Mouse (Mus musculus) embryonic facial prominence, embryonic 15.5 days (tissue): Measurements from ENCODE around the gene Efhd2. TPM values are rescaled to one million over a fixed set of nuclear protein-coding genes. Genes with fewer than 3 reads are reported as not detected.

Experiments used
- ATAC-seq: fragments of 200-750 bp; cut with Nextera tagmentation; 2 replicates; pipeline ENCODE4 v1.8.0; 2017; ENCODE audit warnings: low read depth, moderate TSS enrichment; ENCODE audit not compliant: insufficient number of reproducible peaks, low FRiP score, low TSS enrichment
- H3K27ac ChIP-seq: fragments of 300-500 bp; sonication (generic); replicated peaks from 2 replicates; pipeline ENCODE4 v1.5.1; 2015; ENCODE audit warnings: mild to moderate bottlenecking, inconsistent platforms
- H3K27me3 ChIP-seq: fragments of 300-500 bp; sonication (generic); 2 replicates; pipeline ENCODE4 v1.6.1; 2015; ENCODE audit warnings: inconsistent platforms
- H3K36me3 ChIP-seq: fragments of 300-500 bp; sonication (generic); 2 replicates; pipeline ENCODE4 v1.6.1; 2015; ENCODE audit warnings: mild to moderate bottlenecking, inconsistent platforms
- H3K4me1 ChIP-seq: fragments of 300-500 bp; sonication (generic); 2 replicates; pipeline ENCODE4 v1.6.1; 2015; ENCODE audit warnings: inconsistent platforms
- H3K4me2 ChIP-seq: fragments of 300-500 bp; sonication (generic); replicated peaks from 2 replicates; pipeline ENCODE4 v1.6.1; 2015; ENCODE audit warnings: mild to moderate bottlenecking, inconsistent platforms
- H3K4me3 ChIP-seq: fragments of 300-500 bp; sonication (generic); replicated peaks from 2 replicates; pipeline ENCODE4 v1.5.1; 2015; ENCODE audit warnings: mild to moderate bottlenecking, inconsistent platforms
- H3K9ac ChIP-seq: fragments of 300-500 bp; sonication (generic); 2 replicates; pipeline ENCODE4 v1.6.1; 2015; ENCODE audit warnings: inconsistent platforms
- H3K9me3 ChIP-seq: fragments of 300-500 bp; sonication (generic); replicated peaks from 2 replicates; pipeline ENCODE4 v1.6.1; 2016; ENCODE audit warnings: inconsistent platforms
- WGBS: fragments of 180-500 bp; shearing (Covaris S2); methylation state at CpG from one replicate; pipeline ENCODE4 v1.1.7; 2015; 5-methylcytosine and 5-hydroxymethylcytosine counted together
- polyA plus RNA-seq: library from polyadenylated mRNA; unstranded; fragments of >200 nt; fragmentation: Nextera tagmentation; extraction: Ambion mirVana; gene quantifications from 2 replicates; pipeline ENCODE4 v1.2.1, GENCODE M21; 2015

The Efhd2 gene
- polyA plus RNA-seq, 1 experiment from 2014 or later, result 81.7 TPM

- no peaks in the 10 kb centered on the region for H3K36me3 ChIP-seq
- H3K9ac ChIP-seq, result no peak overlapping the region
- peak; percentile 34; the same call in 1 of the 2 replicates for ATAC-seq
- H3K4me2 ChIP-seq, result no peak overlapping the region
- H3K9me3 ChIP-seq, result no peaks in the 10 kb centered on the region
- H3K4me3 ChIP-seq, result no peak overlapping the region
- H3K27me3 ChIP-seq, result no peaks in the 10 kb centered on the region
- H3K4me1 ChIP-seq, result peaks cover 40% of the 10 kb centered on the region
- WGBS, result 34% methylated on average over 4 of the region's 4 CpGs
- H3K27ac ChIP-seq, result peak overlapping the region; percentile 59
Measured at GRCm38 (mm10) chr4:141867498-141867897, 7.2 kb downstream of the Efhd2 start.

DNA sequence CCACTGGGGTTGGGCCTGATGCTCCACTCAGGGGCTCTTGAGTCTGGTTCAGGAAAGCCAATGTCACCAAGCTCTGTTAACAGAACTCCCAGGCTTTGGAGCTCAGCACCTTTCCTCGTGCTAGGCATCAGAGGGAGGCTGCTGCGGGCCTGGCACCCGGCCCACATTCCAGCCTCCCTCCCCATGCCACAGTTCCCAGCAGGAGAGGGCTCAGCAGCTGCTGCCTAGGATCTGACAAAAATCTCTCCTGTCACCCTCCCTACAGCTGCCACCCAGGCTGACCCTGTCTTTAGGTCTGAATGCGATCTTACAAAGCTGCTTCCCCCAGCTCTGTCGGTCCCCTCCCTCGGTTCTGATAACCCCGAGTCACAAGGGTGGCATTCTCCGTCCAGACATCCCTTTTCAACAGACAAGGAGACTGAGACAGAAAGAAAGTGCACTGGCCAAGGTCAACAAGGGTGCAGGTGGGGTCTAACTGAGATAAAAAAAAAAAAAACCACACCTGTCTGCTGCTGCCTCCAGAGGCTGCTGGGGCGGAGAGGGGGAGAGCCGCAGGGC is 7.7 kb downstream of the Efhd2 start:
- Histone ChIP-seq H3K4me3 (no peak overlapping the region), H3K27ac (peak overlapping the region; percentile 59), H3K4me1 (peaks cover 35% of the 10 kb centered on the region), H3K9me3 (no peaks in the 10 kb centered on the region), H3K27me3 (no peaks in the 10 kb centered on the region), H3K9ac (no peak overlapping the region), H3K4me2 (no peak overlapping the region), H3K36me3 (no peaks in the 10 kb centered on the region)
- WGBS, result 23% methylated on average over 10 of the region's 10 CpGs
- peak; percentile 40; the same call in 1 of the 2 replicates for ATAC-seq

DNA sequence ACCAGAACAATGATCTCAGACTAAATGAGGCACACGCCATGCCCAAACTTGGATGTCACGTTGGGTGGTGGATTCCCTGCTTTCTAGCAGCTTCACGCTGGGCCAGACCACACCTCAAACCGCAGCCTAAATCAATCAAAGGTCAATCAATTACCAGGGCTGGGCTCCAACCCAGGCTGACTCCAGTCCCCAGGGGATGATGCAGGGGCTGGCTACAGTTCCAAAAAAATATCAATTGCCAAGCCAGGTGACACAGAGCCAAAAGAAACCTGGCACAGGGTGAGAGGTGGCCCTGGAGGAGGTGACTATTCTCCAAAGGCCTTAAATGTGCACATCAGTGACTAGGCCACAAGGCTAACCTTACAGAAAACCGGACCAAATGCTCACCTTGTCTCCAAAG is 9.1 kb downstream of the Efhd2 start:
- H3K9me3 ChIP-seq, result no peaks in the 10 kb centered on the region
- no peak for ATAC-seq
- no peak overlapping the region for H3K4me3 ChIP-seq
- no peaks in the 10 kb centered on the region for H3K27me3 ChIP-seq
- peaks cover 27% of the 10 kb centered on the region for H3K4me1 ChIP-seq
- WGBS, result 89% methylated on average over 5 of the region's 5 CpGs
- no peak overlapping the region for H3K4me2 ChIP-seq
- H3K27ac ChIP-seq, result no peak overlapping the region
- H3K9ac ChIP-seq, result no peak overlapping the region
- peaks cover 9% of the 10 kb centered on the region; the same call in 1 of the 2 replicates for H3K36me3 ChIP-seq

DNA sequence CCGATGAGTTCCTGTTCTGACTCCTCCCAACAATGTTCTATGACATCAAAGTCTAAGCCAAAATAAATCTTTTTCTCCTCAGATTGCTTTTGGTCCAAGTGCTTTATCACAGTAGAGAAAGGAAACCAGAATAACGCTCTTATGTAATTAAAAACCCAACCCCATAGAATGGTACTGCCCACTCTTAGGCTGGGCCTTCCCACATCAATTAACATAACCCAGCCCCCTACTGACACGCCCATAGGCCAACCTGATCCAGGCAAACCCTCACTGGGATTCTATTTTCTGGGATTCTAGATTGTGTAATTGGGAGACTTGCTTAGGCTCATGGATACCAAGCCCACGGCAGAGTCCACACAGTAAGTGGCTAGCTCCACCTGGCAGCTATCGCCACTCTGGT is 9.7 kb downstream of the Efhd2 start:
- no peaks in the 10 kb centered on the region for H3K9me3 ChIP-seq
- no peak overlapping the region for H3K4me2 ChIP-seq
- H3K9ac ChIP-seq, result no peak overlapping the region
- H3K4me3 ChIP-seq, result no peak overlapping the region
- H3K27me3 ChIP-seq, result no peaks in the 10 kb centered on the region
- H3K27ac ChIP-seq, result no peak overlapping the region
- peaks cover 27% of the 10 kb centered on the region for H3K4me1 ChIP-seq
- WGBS, result 92% methylated on average over 5 of the region's 5 CpGs
- ATAC-seq, result no peak
- peaks cover 15% of the 10 kb centered on the region for H3K36me3 ChIP-seq

DNA sequence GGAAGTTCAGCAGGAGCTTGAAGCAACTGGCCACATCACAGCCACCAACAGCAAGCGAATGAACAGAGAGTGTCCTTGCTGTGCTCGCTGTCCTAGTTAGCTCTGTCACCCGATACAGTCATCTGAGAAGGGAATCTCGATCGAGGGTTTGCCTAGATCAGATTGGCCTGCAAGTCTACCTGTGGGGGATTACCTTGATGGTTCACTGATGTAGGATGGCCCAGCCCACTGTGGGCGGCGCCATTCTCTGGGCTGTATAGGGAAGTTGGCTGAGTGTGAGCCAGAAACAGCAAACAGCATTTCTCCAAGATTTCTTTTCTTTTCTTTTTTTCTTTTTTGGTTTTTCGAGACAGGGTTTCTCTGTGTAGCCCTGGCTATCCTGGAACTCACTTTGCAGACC is 10.2 kb downstream of the Efhd2 start:
- Histone ChIP-seq H3K36me3 (peaks cover 20% of the 10 kb centered on the region), H3K9me3 (no peaks in the 10 kb centered on the region), H3K27ac (no peak overlapping the region), H3K4me2 (no peak overlapping the region), H3K27me3 (no peaks in the 10 kb centered on the region), H3K4me3 (no peak overlapping the region), H3K4me1 (peaks cover 25% of the 10 kb centered on the region), H3K9ac (no peak overlapping the region)
- no peak for ATAC-seq
- WGBS, result 84% methylated on average over 8 of the region's 8 CpGs

- Histone ChIP-seq H3K36me3 (peaks cover 25% of the 10 kb centered on the region), H3K9me3 (no peaks in the 10 kb centered on the region), H3K27ac (no peak overlapping the region), H3K9ac (no peak overlapping the region), H3K4me1 (peaks cover 21% of the 10 kb centered on the region), H3K27me3 (no peaks in the 10 kb centered on the region), H3K4me2 (no peak overlapping the region), H3K4me3 (no peak overlapping the region)
- 84% methylated on average over 7 of the region's 7 CpGs for WGBS
- ATAC-seq, result no peak
Measured at GRCm38 (mm10) chr4:141863726-141864280, 10.9 kb downstream of the Efhd2 start.

DNA sequence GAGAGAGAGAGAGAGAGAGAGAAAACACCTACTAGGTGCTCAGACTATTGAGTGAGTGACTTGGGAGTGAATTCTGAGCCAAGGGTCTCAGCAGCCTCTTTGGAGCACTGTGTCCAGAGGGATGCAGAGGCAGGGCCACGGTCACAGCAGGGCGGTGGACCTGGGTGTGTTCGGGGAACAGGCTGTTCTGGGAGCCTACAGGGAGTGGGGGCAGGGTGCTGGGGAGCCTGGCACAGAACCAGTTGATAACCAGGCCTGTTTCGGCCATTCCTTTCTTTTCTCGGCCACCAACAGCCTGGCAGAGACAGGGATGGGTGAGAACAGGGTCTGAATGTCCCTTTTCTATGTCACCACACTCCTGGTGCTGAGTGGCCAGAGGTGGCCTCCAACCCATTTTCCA is 11.9 kb downstream of the Efhd2 start:
- no peak overlapping the region for H3K4me2 ChIP-seq
- H3K27ac ChIP-seq, result no peak overlapping the region
- no peak overlapping the region for H3K9ac ChIP-seq
- no peaks in the 10 kb centered on the region for H3K27me3 ChIP-seq
- 83% methylated on average over 5 of the region's 5 CpGs for WGBS
- ATAC-seq, result no peak
- peaks cover 29% of the 10 kb centered on the region for H3K36me3 ChIP-seq
- no peak overlapping the region for H3K4me3 ChIP-seq
- H3K4me1 ChIP-seq, result peaks cover 17% of the 10 kb centered on the region
- no peaks in the 10 kb centered on the region for H3K9me3 ChIP-seq

DNA sequence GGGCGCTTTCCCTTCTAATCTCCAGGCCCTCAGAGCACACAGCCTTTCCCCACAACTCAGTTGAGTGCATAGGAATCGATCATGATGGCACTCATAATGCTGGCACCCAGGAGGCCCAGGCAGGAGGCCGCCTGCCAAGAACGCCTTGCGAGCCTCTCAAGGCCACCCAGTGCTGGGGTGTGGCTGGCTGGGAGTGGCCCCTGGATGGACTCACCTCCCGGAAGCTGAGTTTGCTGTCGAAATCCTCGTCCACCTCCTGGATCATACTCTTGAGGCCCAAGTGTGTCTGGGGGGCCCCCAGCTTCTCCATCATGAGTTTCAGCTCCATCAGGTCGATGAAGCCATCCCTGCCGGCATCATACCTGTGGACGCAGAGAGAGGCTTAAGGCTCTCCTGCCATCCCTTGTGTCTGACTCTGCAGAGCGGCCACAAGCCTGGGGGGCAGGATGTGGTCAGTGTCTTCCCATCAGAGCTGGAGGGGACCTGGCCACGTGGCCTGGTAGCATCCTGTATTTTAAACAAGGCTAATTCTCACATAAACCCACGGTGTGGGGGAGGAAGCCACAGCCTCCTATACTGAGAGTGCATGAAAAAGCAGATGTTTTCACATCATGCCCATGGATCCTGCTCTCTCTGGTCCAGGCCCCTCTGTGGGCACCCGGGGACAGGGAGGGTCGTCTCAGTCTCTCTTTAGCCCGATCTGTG is 13.0 kb downstream of the Efhd2 start:
- no peak overlapping the region for H3K9ac ChIP-seq
- H3K36me3 ChIP-seq, result peaks cover 29% of the 10 kb centered on the region
- peaks cover 9% of the 10 kb centered on the region for H3K4me1 ChIP-seq
- WGBS, result 82% methylated on average over 17 of the region's 17 CpGs
- no peaks in the 10 kb centered on the region for H3K27me3 ChIP-seq
- ATAC-seq, result no peak
- H3K27ac ChIP-seq, result no peak overlapping the region
- no peak overlapping the region for H3K4me2 ChIP-seq
- no peak overlapping the region for H3K4me3 ChIP-seq
- H3K9me3 ChIP-seq, result no peaks in the 10 kb centered on the region

GRCm38 (mm10) chr4:141860246-141860841 is 14.4 kb downstream of the Efhd2 start:
- Histone ChIP-seq H3K4me2 (no peak overlapping the region), H3K9ac (no peak overlapping the region), H3K9me3 (no peaks in the 10 kb centered on the region), H3K27ac (no peak overlapping the region), H3K4me3 (no peak overlapping the region), H3K4me1 (0 out of 2 replicates have a peak, but pooled peaks cover 3% of the 10 kb centered on the region), H3K27me3 (no peaks in the 10 kb centered on the region), H3K36me3 (peaks cover 29% of the 10 kb centered on the region)
- no peak for ATAC-seq
- 70% methylated on average over 19 of the region's 19 CpGs for WGBS

GRCm38 (mm10) chr4:141859351-141859750 is 15.4 kb downstream of the Efhd2 start:
- no peak overlapping the region for H3K4me3 ChIP-seq
- no peaks in the 10 kb centered on the region for H3K27me3 ChIP-seq
- H3K4me1 ChIP-seq, result 0 out of 2 replicates have a peak, but pooled peaks cover 3% of the 10 kb centered on the region
- no peak overlapping the region for H3K4me2 ChIP-seq
- WGBS, result 93% methylated on average over 14 of the region's 14 CpGs
- H3K27ac ChIP-seq, result no peak overlapping the region
- no peaks in the 10 kb centered on the region for H3K9me3 ChIP-seq
- ATAC-seq, result no peak
- no peak overlapping the region for H3K9ac ChIP-seq
- peaks cover 29% of the 10 kb centered on the region for H3K36me3 ChIP-seq

GRCm38 (mm10) chr4:141858501-141858900 is 16.2 kb downstream of the Efhd2 start:
- no peak overlapping the region for H3K4me2 ChIP-seq
- no peak overlapping the region for H3K4me3 ChIP-seq
- WGBS, result 89% methylated on average over 20 of the region's 20 CpGs
- no peaks in the 10 kb centered on the region for H3K27me3 ChIP-seq
- H3K27ac ChIP-seq, result no peak overlapping the region
- peaks cover 29% of the 10 kb centered on the region for H3K36me3 ChIP-seq
- no peak for ATAC-seq
- H3K9me3 ChIP-seq, result no peaks in the 10 kb centered on the region
- H3K4me1 ChIP-seq, result 0 out of 2 replicates have a peak, but pooled peaks cover 3% of the 10 kb centered on the region
- no peak overlapping the region for H3K9ac ChIP-seq
